Mouse (Mus musculus) liver, embryonic 12.5 days (tissue): ENCODE data around the gene Gm10401. TPM values are rescaled to one million over a fixed set of nuclear protein-coding genes. Genes with fewer than 3 reads are reported as not detected.

Source experiments
- ATAC-seq: fragments of 200-750 bp; cut with Nextera tagmentation; 2 replicates; pipeline ENCODE4 v1.8.0; 2017; ENCODE audit warnings: moderate number of reproducible peaks, mild to moderate bottlenecking, moderate library complexity
- H3K27ac ChIP-seq: fragments of 300-500 bp; sonication (generic); 2 replicates; pipeline ENCODE4 v1.5.1; 2016; ENCODE audit warnings: mild to moderate bottlenecking
- H3K27me3 ChIP-seq: fragments of 300-500 bp; sonication (generic); replicated peaks from 2 replicates; pipeline ENCODE4 v1.6.1; 2016; ENCODE audit warnings: mild to moderate bottlenecking, moderate library complexity
- H3K36me3 ChIP-seq: fragments of 300-500 bp; sonication (generic); 2 replicates; pipeline ENCODE4 v1.6.1; 2016; ENCODE audit warnings: mild to moderate bottlenecking, moderate library complexity
- H3K4me1 ChIP-seq: fragments of 300-500 bp; sonication (generic); 2 replicates; pipeline ENCODE4 v1.6.1; 2016
- H3K4me2 ChIP-seq: fragments of 300-500 bp; sonication (generic); 2 replicates; pipeline ENCODE4 v1.6.1; 2016; ENCODE audit warnings: mild to moderate bottlenecking, moderate library complexity
- H3K4me3 ChIP-seq: fragments of 300-500 bp; sonication (generic); 2 replicates; pipeline ENCODE4 v1.5.1; 2016; ENCODE audit warnings: mild to moderate bottlenecking, moderate library complexity
- H3K9ac ChIP-seq: fragments of 300-500 bp; sonication (generic); 2 replicates; pipeline ENCODE4 v1.6.1; 2016; ENCODE audit warnings: mild to moderate bottlenecking, moderate library complexity
- H3K9me3 ChIP-seq: fragments of 300-500 bp; sonication (generic); replicated peaks from 2 replicates; pipeline ENCODE4 v1.6.1; 2016; ENCODE audit warnings: mild to moderate bottlenecking, moderate library complexity
- WGBS: fragments of 180-500 bp; shearing (Covaris S2); methylation state at CpG from one replicate; pipeline ENCODE4 v1.1.7; 2016; ENCODE audit not compliant: insufficient replicate concordance; 5-methylcytosine and 5-hydroxymethylcytosine counted together
- polyA plus RNA-seq: library from polyadenylated mRNA; unstranded; fragments of >200 nt; fragmentation: Nextera tagmentation; extraction: Ambion mirVana; gene quantifications from 2 replicates; pipeline ENCODE4 v1.2.1, GENCODE M21; 2016

The Gm10401 gene
- polyA plus RNA-seq: 12.2 and 15.1 TPM in 2 replicates

DNA sequence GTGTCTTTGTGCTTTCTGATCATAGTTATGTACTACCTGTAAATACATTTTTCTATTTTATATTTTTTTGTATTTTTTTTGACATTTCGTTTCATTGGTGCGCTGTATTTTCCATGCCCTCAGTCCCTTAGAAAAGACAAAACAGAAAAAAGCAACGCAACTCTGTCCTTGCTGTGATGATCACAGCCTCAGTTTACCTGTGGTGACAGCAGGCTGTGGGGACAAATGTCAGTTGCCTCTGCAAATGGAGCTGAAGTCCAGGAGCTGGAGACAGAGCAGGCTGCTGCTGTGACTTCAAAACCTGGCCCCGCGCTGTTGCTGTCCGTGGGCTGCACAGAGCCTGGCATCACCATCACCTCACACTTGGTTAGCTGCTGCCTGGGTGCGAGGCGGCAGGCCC lies at the start of gene Gm10401:
Gm10401 (minus strand) TSS at position 101 of the 400 bp plus-strand sequence.
- ATAC-seq: no peak
- Histone ChIP-seq H3K36me3 (peaks cover 95% of the 10 kb centered on the region), H3K4me2 (no peak within 1 kb of the TSS), H3K9me3 (no peaks in the 10 kb centered on the region), H3K27ac (no peak within 1 kb of the TSS), H3K4me3 (no peak within 1 kb of the TSS), H3K4me1 (no peaks in the 10 kb centered on the region), H3K27me3 (no peaks in the 10 kb centered on the region), H3K9ac (no peak within 1 kb of the TSS)
- 94% methylated on average over 8 of the region's 8 CpGs for WGBS

DNA sequence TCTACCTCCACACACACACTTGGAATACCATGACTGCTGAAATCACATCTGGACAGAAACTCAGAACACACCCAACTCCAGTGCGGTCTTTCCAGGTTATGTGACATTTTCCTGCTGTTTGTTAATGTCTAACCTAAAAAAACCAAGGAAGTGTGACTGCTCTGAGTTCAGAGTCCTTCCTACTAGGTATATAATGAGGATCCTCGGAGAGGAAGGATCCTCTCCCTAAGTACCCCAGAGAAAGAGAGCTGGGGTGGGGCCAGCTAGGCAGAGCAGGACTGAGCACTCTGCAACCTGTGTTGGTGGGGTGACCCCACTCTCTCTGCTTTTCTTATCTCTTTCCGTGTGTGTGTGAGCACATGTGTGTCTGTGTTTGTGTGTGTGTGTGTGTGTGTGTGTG lies 49.3 kb upstream of the Gm10401 start:
- H3K36me3 ChIP-seq: peaks cover 81% of the 10 kb centered on the region
- no peak for ATAC-seq
- H3K9me3 ChIP-seq: no peaks in the 10 kb centered on the region
- 68% methylated on average over 3 of the region's 3 CpGs for WGBS
- no peak overlapping the region for H3K4me3 ChIP-seq
- H3K27ac ChIP-seq: no peak overlapping the region
- no peaks in the 10 kb centered on the region for H3K27me3 ChIP-seq
- peaks cover 4% of the 10 kb centered on the region for H3K4me1 ChIP-seq
- H3K4me2 ChIP-seq: no peak overlapping the region
- H3K9ac ChIP-seq: no peak overlapping the region

GRCm38 (mm10) chr5:115146747-115147130 lies 48.6 kb upstream of the Gm10401 start:
- Histone ChIP-seq H3K9me3 (no peaks in the 10 kb centered on the region), H3K4me1 (no peaks in the 10 kb centered on the region), H3K36me3 (peaks cover 76% of the 10 kb centered on the region), H3K27ac (no peak overlapping the region), H3K9ac (no peak overlapping the region), H3K27me3 (no peaks in the 10 kb centered on the region), H3K4me3 (no peak overlapping the region), H3K4me2 (no peak overlapping the region)
- no peak for ATAC-seq

GRCm38 (mm10) chr5:115145976-115146746 lies 48.1 kb upstream of the Gm10401 start:
- Histone ChIP-seq H3K27ac (no peak overlapping the region), H3K4me2 (no peak overlapping the region), H3K27me3 (no peaks in the 10 kb centered on the region), H3K4me3 (no peak overlapping the region), H3K9ac (no peak overlapping the region), H3K9me3 (no peaks in the 10 kb centered on the region), H3K4me1 (no peaks in the 10 kb centered on the region), H3K36me3 (peaks cover 71% of the 10 kb centered on the region)
- no peak for ATAC-seq
- 73% methylated on average over 6 of the region's 6 CpGs for WGBS

- Histone ChIP-seq H3K9me3 (no peaks in the 10 kb centered on the region), H3K4me3 (no peak overlapping the region), H3K4me2 (no peak overlapping the region), H3K27me3 (no peaks in the 10 kb centered on the region), H3K36me3 (peaks cover 64% of the 10 kb centered on the region), H3K9ac (no peak overlapping the region), H3K27ac (no peak overlapping the region), H3K4me1 (no peaks in the 10 kb centered on the region)
- ATAC-seq: no peak
- WGBS: 77% methylated on average over 11 of the region's 11 CpGs
Measured at GRCm38 (mm10) chr5:115145253-115145968, 47.3 kb upstream of the Gm10401 start.

GRCm38 (mm10) chr5:115144471-115144870 lies 46.4 kb upstream of the Gm10401 start:
- Histone ChIP-seq H3K27ac (no peak overlapping the region), H3K36me3 (peaks cover 54% of the 10 kb centered on the region), H3K4me1 (no peaks in the 10 kb centered on the region), H3K9ac (no peak overlapping the region), H3K4me2 (no peak overlapping the region), H3K27me3 (no peaks in the 10 kb centered on the region), H3K4me3 (no peak overlapping the region), H3K9me3 (no peaks in the 10 kb centered on the region)
- 76% methylated on average over 6 of the region's 6 CpGs for WGBS
- ATAC-seq: no peak

DNA sequence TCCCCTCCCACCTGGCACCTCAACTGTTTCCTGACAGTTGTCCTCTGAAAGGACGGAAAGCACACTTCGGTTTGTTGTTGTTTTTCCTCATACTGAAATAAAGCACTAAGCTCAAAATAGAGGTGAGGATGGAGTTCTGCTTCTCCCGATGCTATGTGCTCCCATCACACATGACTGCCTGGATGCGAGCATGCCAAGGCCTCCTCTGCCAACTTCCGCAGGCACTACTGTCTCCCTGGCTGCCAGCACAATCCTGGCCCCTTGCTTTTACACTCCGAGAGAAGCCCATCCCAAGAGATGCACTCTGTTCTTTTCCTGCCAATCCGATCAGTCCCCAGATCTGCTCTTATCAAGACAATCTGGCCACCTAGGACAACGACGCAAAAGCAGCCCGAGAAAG lies 45.5 kb upstream of the Gm10401 start:
- no peak overlapping the region for H3K9ac ChIP-seq
- H3K4me1 ChIP-seq: no peaks in the 10 kb centered on the region
- H3K4me2 ChIP-seq: no peak overlapping the region
- no peak overlapping the region for H3K4me3 ChIP-seq
- H3K36me3 ChIP-seq: peaks cover 47% of the 10 kb centered on the region
- no peak for ATAC-seq
- H3K27me3 ChIP-seq: 0 out of 2 replicates have a peak, but pooled peaks cover 6% of the 10 kb centered on the region
- 72% methylated on average over 10 of the region's 10 CpGs for WGBS
- H3K9me3 ChIP-seq: no peaks in the 10 kb centered on the region
- H3K27ac ChIP-seq: no peak overlapping the region

GRCm38 (mm10) chr5:115142166-115142697 lies 44.1 kb upstream of the Gm10401 start:
- 78% methylated on average over 9 of the region's 9 CpGs for WGBS
- Histone ChIP-seq H3K36me3 (peaks cover 33% of the 10 kb centered on the region), H3K27ac (no peak overlapping the region), H3K27me3 (peaks cover 15% of the 10 kb centered on the region; the same call in 1 of the 2 replicates), H3K9me3 (no peaks in the 10 kb centered on the region), H3K9ac (no peak overlapping the region), H3K4me3 (no peak overlapping the region), H3K4me1 (no peaks in the 10 kb centered on the region), H3K4me2 (no peak overlapping the region)
- ATAC-seq: no peak

- no peak overlapping the region for H3K9ac ChIP-seq
- H3K9me3 ChIP-seq: no peaks in the 10 kb centered on the region
- H3K27me3 ChIP-seq: peaks cover 30% of the 10 kb centered on the region; the same call in 1 of the 2 replicates
- H3K4me3 ChIP-seq: no peak overlapping the region
- H3K36me3 ChIP-seq: peaks cover 18% of the 10 kb centered on the region
- no peak for ATAC-seq
- H3K4me1 ChIP-seq: no peaks in the 10 kb centered on the region
- H3K27ac ChIP-seq: no peak overlapping the region
- no peak overlapping the region for H3K4me2 ChIP-seq
- 49% methylated on average over 3 of the region's 3 CpGs for WGBS
Measured at GRCm38 (mm10) chr5:115140726-115141125, 42.6 kb upstream of the Gm10401 start.

DNA sequence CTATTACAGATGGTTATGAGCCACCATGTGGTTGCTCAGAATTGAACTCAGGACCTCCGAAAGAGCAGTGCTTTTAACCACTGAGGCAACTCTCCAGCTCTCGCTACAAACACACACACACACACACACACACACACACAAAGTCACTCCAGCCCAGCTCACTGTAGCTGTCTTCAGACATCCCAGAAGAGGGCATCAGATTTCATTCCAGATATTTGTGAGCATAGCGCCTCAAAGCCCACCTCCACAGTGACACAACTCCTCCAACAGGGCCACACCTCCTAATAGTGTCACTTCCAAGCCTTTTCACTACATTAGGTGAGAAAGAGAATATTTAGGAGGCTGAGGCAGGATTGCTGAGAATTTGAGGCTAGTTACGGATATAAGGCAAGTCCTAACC lies 41.0 kb upstream of the Gm10401 start:
- WGBS: 56% methylated on average over 4 of the region's 4 CpGs
- Histone ChIP-seq H3K27ac (no peak overlapping the region), H3K4me1 (peaks cover 3% of the 10 kb centered on the region), H3K27me3 (peaks cover 30% of the 10 kb centered on the region; the same call in 1 of the 2 replicates), H3K9ac (no peak overlapping the region), H3K36me3 (peaks cover 4% of the 10 kb centered on the region; the same call in 1 of the 2 replicates), H3K4me3 (no peak overlapping the region), H3K9me3 (no peaks in the 10 kb centered on the region), H3K4me2 (no peak overlapping the region)
- ATAC-seq: no peak

- under 1% methylated on average over 72 of the region's 81 CpGs for WGBS
- peak; percentile 94 for ATAC-seq
- peak within 1 kb of the TSS; percentile 83 for H3K9ac ChIP-seq
Measured at GRCm38 (mm10) chr5:115134234-115135165, 36.4 kb upstream of the Gm10401 start, which contains the start of gene Unc119b. Gene Unc119b, minus strand, starts transcription at chr5:115134975.

More at GRCm38 (mm10) chr5:115134234-115135165, 36.4 kb upstream of the Gm10401 start, which contains the start of gene Unc119b:
- peak within 1 kb of the TSS; percentile 76 for H3K4me3 ChIP-seq
- peaks cover 10% of the 10 kb centered on the region for H3K36me3 ChIP-seq
- H3K4me1 ChIP-seq: peaks cover 18% of the 10 kb centered on the region
- H3K4me2 ChIP-seq: peak within 1 kb of the TSS; percentile 99
- H3K27ac ChIP-seq: peak within 1 kb of the TSS; percentile 42; the same call in 1 of the 2 replicates
- H3K9me3 ChIP-seq: no peaks in the 10 kb centered on the region
- H3K27me3 ChIP-seq: peaks cover 30% of the 10 kb centered on the region; the same call in 1 of the 2 replicates
